Mouse (Mus musculus): ENCODE measurements around the gene Med29. TPM values are rescaled to one million over a fixed set of nuclear protein-coding genes. Genes with fewer than 3 reads are reported as not detected.
A peak's percentile ranks its signal among the peaks of the same experiment; 100 is the strongest.

Med29 gene
- total and polyA plus RNA-seq, 2 experiments from 2014 or later: 45.8 to 51.4 TPM

DNA sequence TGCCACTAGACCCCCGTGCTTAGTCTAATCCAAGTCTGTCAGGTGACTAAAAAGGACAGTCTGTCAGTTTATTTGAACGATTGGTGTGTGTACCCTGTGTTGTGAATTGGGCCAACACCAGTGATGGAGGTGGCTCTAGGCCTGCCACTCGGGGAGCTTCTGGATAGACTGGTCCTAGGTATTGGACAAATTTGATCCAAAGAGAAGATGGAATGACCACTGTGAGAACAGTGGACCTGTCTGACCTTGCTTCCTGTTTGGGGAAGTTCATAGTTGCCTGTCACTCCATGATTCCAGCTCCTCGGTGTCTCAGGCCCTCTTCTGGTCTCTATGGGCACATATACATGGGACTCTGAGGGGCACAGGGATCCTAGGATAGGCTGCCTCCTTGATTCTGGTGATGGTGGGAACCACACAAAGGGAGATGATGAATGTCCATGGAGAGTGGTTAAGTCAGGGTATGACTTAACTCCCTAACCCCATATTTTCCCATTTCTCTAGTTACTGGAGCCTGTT is 40.8 kb downstream of the Med29 start:
- peak overlapping the region; percentile 97 for H3K4me2 ChIP-seq (ENCODE audit: low read depth, low read length)
- 41% methylated on average over 4 of the region's 4 CpGs for WGBS
- ATAC-seq (ENCODE audit: insufficient read depth, low read depth) (no peak), DNase-seq (ENCODE audit: low spot score) (no peak)
- peak overlapping the region; percentile 94 for H3K4me3 ChIP-seq (ENCODE audit: low read depth, low read length)
- peaks cover 16% of the 10 kb centered on the region for H3K4me1 ChIP-seq (ENCODE audit: control insufficient read depth, insufficient read depth)
- H3K27ac ChIP-seq (ENCODE audit: low read depth): peak overlapping the region; percentile 86; the same call in 1 of the 2 replicates
- peak overlapping the region; percentile 97 for H3K9ac ChIP-seq (replicated peaks; ENCODE audit: low read depth, low read length)
- H3K9me3 ChIP-seq (replicated peaks; ENCODE audit: control insufficient read depth, low read length): no peaks in the 10 kb centered on the region
- peaks cover 30% of the 10 kb centered on the region for H3K36me3 ChIP-seq (replicated peaks; ENCODE audit: control insufficient read depth, insufficient read depth, low read length)
- H3K27me3 ChIP-seq (ENCODE audit: control insufficient read depth, insufficient read depth, low read length): no peaks in the 10 kb centered on the region
- TF ChIP-seq CTCF (IDR thresholded peaks at IDR 0.05; ENCODE audit: low read depth) (0 out of 2 replicates have a peak, but pooled peaks have one; percentile 7), EP300 (IDR thresholded peaks at IDR 0.05; ENCODE audit: low read depth) (no peak)

DNA sequence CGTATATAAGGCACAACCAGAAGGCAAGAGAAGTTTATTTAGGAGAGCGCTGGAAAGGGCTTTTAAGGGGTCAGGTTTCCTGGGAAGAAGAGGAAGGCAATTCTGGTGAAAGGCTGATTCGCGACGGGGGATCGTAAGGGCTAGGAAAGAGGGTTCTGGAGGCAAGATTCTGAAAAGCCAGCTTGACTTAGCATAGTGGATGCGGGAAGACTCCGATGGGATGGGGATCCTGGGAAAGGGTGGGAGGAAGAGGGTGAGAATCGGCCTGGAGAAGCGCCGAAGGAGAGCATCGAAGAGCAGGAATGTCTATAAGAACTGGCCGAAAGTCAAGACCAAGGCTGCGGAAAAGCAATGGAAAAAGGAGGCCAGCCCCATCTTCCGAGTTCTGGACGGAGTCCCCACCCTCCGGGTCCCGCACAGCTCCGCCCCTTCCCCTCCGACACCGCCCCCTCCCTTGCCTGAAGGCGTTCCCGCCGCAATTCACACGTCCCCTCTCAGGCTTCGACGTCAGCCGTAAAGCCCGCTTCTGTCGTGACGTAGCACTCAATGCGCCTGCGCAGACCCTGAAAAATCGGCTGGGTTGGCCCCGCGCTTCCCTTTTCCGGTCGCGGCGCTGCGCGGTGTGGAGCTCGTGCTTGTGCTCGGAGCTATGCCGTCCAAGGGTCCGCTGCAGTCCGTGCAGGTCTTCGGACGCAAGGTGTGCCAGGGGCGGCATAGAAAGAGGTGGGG is 42.2 kb downstream of the Med29 start, which contains the start of gene Rps16:
Gene Rps16, plus strand, starts transcription at position 498 of the 729 bp plus-strand sequence.
- Histone ChIP-seq H3K4me1 (ENCODE audit: control insufficient read depth, insufficient read depth) (peaks cover 16% of the 10 kb centered on the region), H3K27ac (ENCODE audit: low read depth) (peak within 1 kb of the TSS; percentile 89), H3K9ac (replicated peaks; ENCODE audit: low read depth, low read length) (peak within 1 kb of the TSS; percentile 97), H3K9me3 (replicated peaks; ENCODE audit: control insufficient read depth, low read length) (no peaks in the 10 kb centered on the region), H3K27me3 (ENCODE audit: control insufficient read depth, insufficient read depth, low read length) (no peaks in the 10 kb centered on the region), H3K4me3 (ENCODE audit: low read depth, low read length) (peak within 1 kb of the TSS; percentile 94), H3K36me3 (replicated peaks; ENCODE audit: control insufficient read depth, insufficient read depth, low read length) (peaks cover 30% of the 10 kb centered on the region), H3K4me2 (ENCODE audit: low read depth, low read length) (peak within 1 kb of the TSS; percentile 97)
- ATAC-seq (ENCODE audit: insufficient read depth, low read depth) (peak; percentile 96), DNase-seq (ENCODE audit: low spot score) (peak; percentile 99)
- under 1% methylated on average over 48 of the region's 50 CpGs for WGBS
- no peak for TF ChIP-seq CTCF (IDR thresholded peaks at IDR 0.05; ENCODE audit: low read depth)
- no peak for TF ChIP-seq EP300 (IDR thresholded peaks at IDR 0.05; ENCODE audit: low read depth)

DNA sequence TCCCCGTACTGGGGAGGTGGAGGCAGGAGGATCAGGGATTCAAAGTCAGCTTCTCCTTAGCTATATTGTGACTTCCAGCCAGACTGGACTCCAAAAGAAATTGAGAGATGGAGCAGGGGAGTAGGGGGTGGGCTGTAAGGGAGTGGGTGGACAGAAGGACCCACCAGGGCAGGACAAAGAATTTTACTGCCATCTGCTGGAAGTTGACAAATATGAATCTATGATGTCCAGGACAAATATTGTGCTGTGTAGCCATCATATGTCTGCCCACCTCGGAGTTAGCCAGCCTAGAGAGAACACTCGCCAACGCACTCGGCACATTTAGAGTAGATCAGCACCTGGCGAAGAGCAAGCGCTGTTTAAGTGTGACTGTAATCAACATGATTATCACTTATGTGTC is 43.9 kb downstream of the Med29 start:
- H3K4me1 ChIP-seq (ENCODE audit: control insufficient read depth, insufficient read depth): peaks cover 16% of the 10 kb centered on the region
- no peak overlapping the region for H3K4me3 ChIP-seq (ENCODE audit: low read depth, low read length)
- H3K27me3 ChIP-seq (ENCODE audit: control insufficient read depth, insufficient read depth, low read length): no peaks in the 10 kb centered on the region
- no peak overlapping the region for H3K9ac ChIP-seq (replicated peaks; ENCODE audit: low read depth, low read length)
- 73% methylated on average over 7 of the region's 7 CpGs for WGBS
- DNase-seq (ENCODE audit: low spot score): no peak
- H3K27ac ChIP-seq (ENCODE audit: low read depth): no peak overlapping the region
- TF ChIP-seq EP300 (IDR thresholded peaks at IDR 0.05; ENCODE audit: low read depth) (no peak), CTCF (IDR thresholded peaks at IDR 0.05; ENCODE audit: low read depth) (no peak)
- H3K4me2 ChIP-seq (ENCODE audit: low read depth, low read length): no peak overlapping the region
- ATAC-seq (ENCODE audit: insufficient read depth, low read depth): no peak
- H3K9me3 ChIP-seq (replicated peaks; ENCODE audit: control insufficient read depth, low read length): no peaks in the 10 kb centered on the region
- peaks cover 19% of the 10 kb centered on the region for H3K36me3 ChIP-seq (replicated peaks; ENCODE audit: control insufficient read depth, insufficient read depth, low read length)

DNA sequence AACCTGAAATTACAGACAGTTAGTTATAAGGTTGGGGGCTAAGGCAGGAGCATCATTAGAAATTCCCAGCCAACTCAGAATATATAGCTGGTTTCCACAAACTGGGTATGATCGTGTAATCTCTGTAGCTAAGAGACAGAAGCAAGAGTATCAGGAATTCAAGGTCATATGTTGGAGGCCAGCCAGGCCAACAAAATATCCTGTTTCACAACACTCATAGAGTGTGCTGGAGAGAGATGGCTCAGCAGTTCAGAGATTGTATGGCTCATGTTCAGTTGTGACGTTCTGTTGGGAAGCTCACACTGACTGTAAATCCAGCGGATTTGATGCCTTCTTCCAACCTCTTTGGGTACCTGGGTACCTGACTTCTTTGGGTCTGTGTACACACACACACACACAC is 44.8 kb downstream of the Med29 start:
- no peaks in the 10 kb centered on the region for H3K9me3 ChIP-seq (replicated peaks; ENCODE audit: control insufficient read depth, low read length)
- peaks cover 11% of the 10 kb centered on the region for H3K36me3 ChIP-seq (replicated peaks; ENCODE audit: control insufficient read depth, insufficient read depth, low read length)
- ATAC-seq (ENCODE audit: insufficient read depth, low read depth) (no peak), DNase-seq (ENCODE audit: low spot score) (no peak)
- H3K4me2 ChIP-seq (ENCODE audit: low read depth, low read length): no peak overlapping the region
- TF ChIP-seq CTCF (IDR thresholded peaks at IDR 0.05; ENCODE audit: low read depth) (no peak), EP300 (IDR thresholded peaks at IDR 0.05; ENCODE audit: low read depth) (no peak)
- H3K4me1 ChIP-seq (ENCODE audit: control insufficient read depth, insufficient read depth): peaks cover 16% of the 10 kb centered on the region
- H3K27ac ChIP-seq (ENCODE audit: low read depth): no peak overlapping the region
- H3K9ac ChIP-seq (replicated peaks; ENCODE audit: low read depth, low read length): no peak overlapping the region
- no peak overlapping the region for H3K4me3 ChIP-seq (ENCODE audit: low read depth, low read length)
- WGBS: 33% methylated on average over 3 of the region's 3 CpGs
- no peaks in the 10 kb centered on the region for H3K27me3 ChIP-seq (ENCODE audit: control insufficient read depth, insufficient read depth, low read length)

DNA sequence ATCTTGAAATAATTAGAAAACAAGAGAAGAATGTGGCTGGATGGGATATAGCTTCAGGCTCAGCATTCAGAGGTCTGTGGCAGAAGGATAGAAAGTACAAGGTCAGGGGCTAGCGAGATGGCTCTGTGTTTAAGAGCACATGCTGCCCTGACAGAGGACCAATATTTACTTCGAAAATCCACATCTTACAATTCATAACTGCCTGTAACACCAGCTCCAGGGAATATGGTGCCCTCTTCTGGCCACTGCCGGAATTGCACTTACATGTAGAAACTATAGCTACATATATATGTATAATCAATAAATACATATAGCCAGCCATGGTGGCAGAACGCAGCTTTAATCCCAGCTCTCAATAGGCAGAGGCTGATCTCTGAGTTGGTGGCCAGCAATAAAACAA is 47.9 kb downstream of the Med29 start:
- no peak overlapping the region for H3K4me2 ChIP-seq (ENCODE audit: low read depth, low read length)
- peak; percentile 49 for DNase-seq (ENCODE audit: low spot score)
- H3K27me3 ChIP-seq (ENCODE audit: control insufficient read depth, insufficient read depth, low read length): no peaks in the 10 kb centered on the region
- H3K4me1 ChIP-seq (ENCODE audit: control insufficient read depth, insufficient read depth): peaks cover under 1% of the 10 kb centered on the region; the same call in 1 of the 2 replicates
- H3K36me3 ChIP-seq (replicated peaks; ENCODE audit: control insufficient read depth, insufficient read depth, low read length): no peaks in the 10 kb centered on the region
- WGBS: 2% methylated on average over 4 of the region's 4 CpGs
- no peak for TF ChIP-seq EP300 (IDR thresholded peaks at IDR 0.05; ENCODE audit: low read depth)
- peak; percentile 84 for TF ChIP-seq CTCF (IDR thresholded peaks at IDR 0.05; ENCODE audit: low read depth)
- no peak overlapping the region for H3K4me3 ChIP-seq (ENCODE audit: low read depth, low read length)
- no peak for ATAC-seq (ENCODE audit: insufficient read depth, low read depth)
- H3K27ac ChIP-seq (ENCODE audit: low read depth): no peak overlapping the region
- no peaks in the 10 kb centered on the region for H3K9me3 ChIP-seq (replicated peaks; ENCODE audit: control insufficient read depth, low read length)
- no peak overlapping the region for H3K9ac ChIP-seq (replicated peaks; ENCODE audit: low read depth, low read length)
